Mouse (Mus musculus) heart, adult 18-20 months (tissue): ENCODE measurements around the gene Mrpl32. TPM values are rescaled to one million over a fixed set of nuclear protein-coding genes. Genes with fewer than 3 reads are reported as not detected.

Experiments
- DNase-seq, 2 experiments: peaks; one replicate each; pipeline ENCODE4 v3.0.0; 2021 to 2022; ENCODE audit warnings: mixed read lengths in 1 of 2
- long read RNA-seq, 2 experiments: library from polyadenylated mRNA; stranded (forward); transcript quantifications; one replicate each; pipeline ENCODE4 v2.0.0; 2021
- total RNA-seq, 2 experiments: library from RNA; stranded (reverse); gene quantifications; 2 replicates each; pipeline ENCODE4 v1.2.3; 2021

The Mrpl32 gene
- total RNA-seq, result 10 to 100 TPM; 41.0 to 43.7 TPM
- long read RNA-seq, experiment 1, transcript Mrpl32-202 (3 exons, 3,013 nt), result major isoform, 44 of 50 reads
- long read RNA-seq, experiment 1, partial matches to known transcripts, result 2 of 50 reads
- long read RNA-seq, experiment 1, other reads (novel, unspliced or antisense), result 0 of 50 reads
- long read RNA-seq, experiment 2, transcript Mrpl32-202 (3 exons, 3,013 nt), result major isoform, 34 of 39 reads
- long read RNA-seq, experiment 2, partial matches to known transcripts, result 0 of 39 reads
- long read RNA-seq, experiment 2, other reads (novel, unspliced or antisense), result 2 of 39 reads

- DNase-seq, result peak; percentile 98 to 99
Measured at GRCm38 (mm10) chr13:14612926-14613529, at the start of gene Mrpl32, which contains the start of gene Psma2. Gene Mrpl32 (minus strand): TSS chr13:14613165. Gene Psma2 (plus strand): TSS chr13:14613240.

GRCm38 (mm10) chr13:14649301-14649700, 36.3 kb upstream of the Mrpl32 start:
- DNase-seq, result peak in 1 of 2 experiments; percentile 45

GRCm38 (mm10) chr13:14639998-14640397, 27.0 kb upstream of the Mrpl32 start:
- DNase-seq, result no peak

DNA sequence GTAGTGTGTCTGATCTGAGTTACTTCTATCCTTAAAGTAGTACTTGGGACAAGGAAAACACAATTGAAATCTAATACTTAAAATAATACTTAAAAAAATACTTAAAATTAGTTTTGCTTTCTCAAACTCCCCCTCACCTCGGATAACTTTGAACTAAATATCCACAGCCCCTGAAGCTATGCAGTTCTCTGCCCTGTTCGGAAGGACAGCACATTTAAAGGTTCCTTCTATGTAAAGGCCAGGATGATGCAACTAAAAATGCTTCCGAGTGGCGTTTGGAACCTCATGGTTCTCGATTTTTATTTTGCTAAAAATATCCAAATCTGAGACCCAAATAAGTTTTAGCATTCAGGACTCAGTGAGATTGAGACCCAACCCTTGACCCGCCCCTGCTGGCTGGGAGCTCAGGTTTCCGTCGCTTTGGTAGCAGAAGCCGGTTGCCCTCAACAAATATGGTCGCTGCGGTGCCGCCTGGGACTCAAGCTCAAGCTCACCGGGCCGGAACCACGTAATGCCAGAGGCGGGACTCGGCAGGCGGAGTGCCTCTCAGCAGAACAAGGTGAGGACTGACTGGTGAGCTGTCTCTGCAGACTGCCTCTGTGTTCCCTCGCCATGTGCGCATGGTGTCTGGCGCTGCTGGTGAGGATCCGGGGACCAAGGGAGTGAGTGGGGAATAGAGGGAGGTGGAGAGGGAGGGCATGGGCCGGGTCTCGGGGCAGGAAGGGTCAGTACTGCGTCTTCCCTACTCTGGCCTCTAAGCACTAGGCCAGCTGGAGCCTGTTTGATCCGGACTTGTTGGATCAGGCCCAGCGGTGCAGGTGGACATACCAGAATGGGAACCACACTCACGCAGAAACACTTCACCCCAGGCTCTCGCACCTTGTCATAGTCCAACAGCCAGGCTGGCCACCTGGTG, 17.0 kb upstream of the Mrpl32 start, which contains the start of gene AW209491:
Gene AW209491 (plus strand): TSS at position 429 of the 916 bp plus-strand sequence.
- DNase-seq, result peak; percentile 97

GRCm38 (mm10) chr13:14618724-14619123, 5.8 kb upstream of the Mrpl32 start:
- peak; percentile 45 to 84 for DNase-seq

- no peak for DNase-seq
Measured at GRCm38 (mm10) chr13:14613553-14613952, 588 bp upstream of the Mrpl32 start.

- no peak for DNase-seq
Measured at GRCm38 (mm10) chr13:14612463-14612862, 502 bp downstream of the Mrpl32 start.

DNA sequence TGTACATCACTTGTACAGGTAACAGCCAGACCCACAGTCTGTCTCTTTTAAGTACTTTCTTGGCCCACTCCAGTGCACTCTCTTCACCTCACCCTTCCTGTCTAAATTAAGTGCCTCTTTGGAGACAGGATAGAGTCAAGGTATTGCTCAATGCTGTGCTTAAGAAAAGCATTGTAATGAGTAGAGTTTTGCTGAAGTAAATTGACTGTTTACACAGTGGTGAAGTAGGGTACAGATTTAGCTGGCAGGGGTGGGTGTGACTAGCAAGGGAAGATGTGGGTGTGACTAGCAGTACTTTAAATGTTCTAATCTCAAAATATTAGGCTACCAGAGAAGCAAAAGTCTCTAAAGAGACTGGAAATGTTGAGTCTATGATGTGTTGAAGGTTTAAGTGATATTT, 5.3 kb downstream of the Mrpl32 start:
- DNase-seq, result no peak

DNA sequence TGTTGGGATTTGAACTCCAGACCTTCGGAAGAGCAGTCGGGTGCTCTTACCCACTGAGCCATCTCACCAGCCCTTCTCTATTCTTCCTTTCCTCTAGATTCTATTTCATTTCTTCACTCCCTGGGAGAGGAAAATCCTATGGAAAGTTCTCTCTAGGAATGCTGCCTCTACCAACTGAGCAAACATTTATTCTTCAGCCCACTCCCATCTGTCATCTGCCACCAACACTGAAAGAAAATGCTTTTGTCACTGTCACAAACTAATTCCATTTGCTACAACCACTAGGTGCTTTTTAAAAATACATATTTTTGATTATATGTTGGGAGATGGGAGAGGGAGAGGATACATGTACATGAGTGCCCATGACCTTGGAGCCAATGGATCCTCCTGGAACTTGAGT, 10.2 kb downstream of the Mrpl32 start:
- DNase-seq, result no peak

GRCm38 (mm10) chr13:14580392-14580791, 32.6 kb downstream of the Mrpl32 start:
- no peak for DNase-seq

DNA sequence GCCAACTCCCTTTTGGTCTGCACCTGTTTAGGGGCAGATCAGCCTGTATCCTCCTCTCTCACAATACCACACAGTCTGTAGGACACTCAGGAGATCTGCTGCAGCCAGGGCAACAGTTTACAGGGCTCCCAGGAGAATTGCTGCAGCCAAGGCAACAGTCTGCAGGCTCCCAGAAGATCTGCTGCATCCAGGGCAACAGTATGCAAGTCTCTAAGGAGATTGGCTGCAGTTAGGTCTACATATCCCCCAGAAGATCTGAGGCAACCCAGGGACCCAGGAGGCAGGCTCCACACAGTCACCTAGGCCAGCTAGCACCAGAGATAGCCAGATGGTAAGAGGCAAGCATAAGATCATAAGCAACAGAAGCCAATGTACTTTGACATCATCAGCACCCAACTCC, 38.8 kb downstream of the Mrpl32 start:
- no peak for DNase-seq

- DNase-seq, result no peak
Measured at GRCm38 (mm10) chr13:14561336-14561735, 51.6 kb downstream of the Mrpl32 start.

Other genes starting within 250 kb of the Mrpl32 start
- under 1 TPM; 0.10 to 0.46 TPM for gene Hecw1, start 89.9 kb downstream of the Mrpl32 start, total RNA-seq
- gene Psma2, start 75 bp upstream of the Mrpl32 start, total RNA-seq, result 10 to 100 TPM; 58.1 to 61.8 TPM
- gene AW209491, start 17.0 kb upstream of the Mrpl32 start, total RNA-seq, result 10 to 100 TPM; 11.3 to 12.0 TPM